Mouse (Mus musculus) gonadal fat pad, adult 2 months (tissue): ENCODE results near the gene Scd2. TPM values are rescaled to one million over a fixed set of nuclear protein-coding genes. Genes with fewer than 3 reads are reported as not detected.
"Not testable (repeated sequence)": the region's sequence is repeated elsewhere in the genome, so short reads cannot be mapped to it uniquely, and the experiment has no call there.

Experiments
- DNase-seq: peaks from one replicate; pipeline ENCODE4 v3.0.0-alpha.2; 2012; ENCODE audit warnings: low read depth
- polyA plus RNA-seq: library from polyadenylated mRNA; depleted of rRNA; stranded (reverse); fragments of >200 nt; gene quantifications from 2 replicates; pipeline ENCODE4 v1.2.3, GENCODE M21; 2012; rRNA removed

Gene Scd2
- 426 and 494 TPM in 2 replicates for polyA plus RNA-seq

GRCm38 (mm10) chr19:44292941-44293768, at the start of gene Scd2:
Gene Scd2 (plus strand): TSS chr19:44293674.
- DNase-seq = no peak

- no peak for DNase-seq
Measured at GRCm38 (mm10) chr19:44245761-44246171, 47.7 kb upstream of the Scd2 start.

DNA sequence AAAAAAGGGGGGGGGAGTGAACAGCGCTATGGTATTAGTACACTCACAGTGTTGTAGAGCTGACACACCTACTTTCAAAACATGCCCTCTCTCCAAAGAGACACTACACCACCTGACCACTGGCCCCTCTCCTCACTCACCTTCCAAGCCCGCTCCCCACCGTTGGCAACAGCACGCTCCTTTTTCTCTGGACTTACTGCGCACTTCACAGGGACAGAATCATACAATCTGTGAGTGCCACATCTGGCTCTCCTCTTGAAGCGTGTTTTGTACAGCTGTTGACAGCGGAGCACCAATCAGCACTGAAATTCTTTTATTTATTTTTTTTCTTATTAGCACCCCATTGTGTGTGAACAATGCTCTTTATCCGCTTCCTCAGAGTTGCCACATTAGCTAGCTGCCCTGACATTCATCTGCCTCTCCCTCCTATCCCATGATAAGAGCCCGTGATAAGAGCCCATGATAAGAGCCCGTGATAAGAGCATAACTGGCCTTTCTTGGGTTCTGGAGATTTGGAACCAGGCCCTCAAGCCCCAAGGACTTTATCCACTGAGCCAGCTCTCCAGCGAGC, 47.0 kb upstream of the Scd2 start:
- DNase-seq = no peak

- no peak for DNase-seq
Measured at GRCm38 (mm10) chr19:44247281-44248080, 46.0 kb upstream of the Scd2 start.

GRCm38 (mm10) chr19:44248081-44248853, 45.2 kb upstream of the Scd2 start:
- no peak for DNase-seq

DNA sequence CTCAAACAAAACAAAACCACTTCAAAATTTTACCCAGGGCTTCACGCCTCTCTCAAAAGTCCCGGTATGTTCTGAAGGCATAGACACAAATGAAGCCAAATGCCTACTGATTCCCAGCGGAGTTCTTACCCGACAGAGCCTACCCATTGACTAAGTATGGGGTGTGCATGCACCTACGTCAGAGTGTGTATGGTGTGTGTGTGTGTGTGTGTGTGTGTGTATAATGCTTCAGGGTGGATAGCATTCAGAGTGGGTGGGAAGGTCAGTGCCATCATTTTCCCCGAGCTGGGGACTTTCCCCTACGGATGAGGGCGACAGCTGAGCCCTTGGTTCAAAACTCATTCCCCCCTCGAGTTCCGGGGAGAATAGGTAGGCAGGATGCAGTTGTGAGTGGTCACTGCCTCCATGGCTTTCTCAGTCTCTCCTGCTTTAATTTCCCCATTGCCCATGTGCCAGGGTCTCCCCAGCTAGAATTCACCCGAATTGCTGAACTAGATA, 44.6 kb upstream of the Scd2 start:
- DNase-seq = no peak

- DNase-seq = not testable (repeated sequence)
Measured at GRCm38 (mm10) chr19:44251138-44251537, 42.3 kb upstream of the Scd2 start.

DNA sequence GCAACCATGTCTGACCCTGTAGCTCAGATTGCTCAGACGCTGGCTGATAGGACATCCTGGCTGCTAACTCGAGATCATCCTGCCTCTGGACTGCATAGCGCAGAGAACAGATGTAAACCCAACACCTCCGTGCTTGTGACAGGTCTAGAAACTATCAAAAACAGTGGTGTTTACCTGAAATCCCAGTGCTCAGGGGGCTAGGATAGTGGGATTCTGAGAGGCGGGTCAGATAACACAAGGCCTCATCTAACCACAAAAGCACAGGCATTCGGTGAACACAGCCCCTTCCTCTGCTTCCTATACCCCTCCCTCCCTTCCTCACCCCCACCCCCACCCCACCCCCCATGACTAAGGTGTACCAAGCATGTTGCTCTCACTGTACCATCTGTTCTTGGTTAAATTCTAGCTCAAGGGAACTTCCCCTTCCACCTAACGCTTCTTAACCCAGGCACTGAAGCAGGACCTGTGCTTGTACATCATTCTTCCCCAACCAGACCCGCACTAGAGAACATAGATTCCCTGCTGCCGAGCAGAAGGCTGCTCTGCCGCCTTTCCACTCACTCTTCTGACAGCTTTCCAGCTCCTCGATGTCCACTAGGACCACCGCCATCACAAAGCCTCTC, 41.4 kb upstream of the Scd2 start:
- DNase-seq = no peak

GRCm38 (mm10) chr19:44254106-44254505, 39.4 kb upstream of the Scd2 start:
- not testable (repeated sequence) for DNase-seq

GRCm38 (mm10) chr19:44257377-44257966, 36.0 kb upstream of the Scd2 start:
- DNase-seq = no peak

GRCm38 (mm10) chr19:44259484-44259883, 34.0 kb upstream of the Scd2 start:
- no peak for DNase-seq

DNA sequence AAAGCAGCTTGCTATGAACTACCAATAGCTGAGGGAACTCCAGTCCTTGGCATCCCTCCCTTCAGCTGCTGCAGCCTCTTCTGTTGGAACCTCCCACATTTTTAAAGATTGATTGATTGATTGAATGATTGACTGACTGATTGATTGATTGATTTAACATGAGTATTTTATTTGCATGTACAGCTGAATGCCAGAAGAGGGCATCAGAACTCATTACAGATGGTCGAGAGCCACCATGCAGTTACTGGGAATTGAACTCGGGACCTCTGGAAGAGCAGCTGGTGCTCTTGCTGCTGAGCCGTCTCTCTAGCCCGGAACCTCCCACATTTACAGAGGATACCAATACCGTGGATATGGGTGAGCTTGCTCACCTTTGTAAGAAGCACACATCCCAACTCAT, 33.0 kb upstream of the Scd2 start:
- no peak for DNase-seq

- no peak for DNase-seq
Measured at GRCm38 (mm10) chr19:44261774-44262173, 31.7 kb upstream of the Scd2 start.

DNA sequence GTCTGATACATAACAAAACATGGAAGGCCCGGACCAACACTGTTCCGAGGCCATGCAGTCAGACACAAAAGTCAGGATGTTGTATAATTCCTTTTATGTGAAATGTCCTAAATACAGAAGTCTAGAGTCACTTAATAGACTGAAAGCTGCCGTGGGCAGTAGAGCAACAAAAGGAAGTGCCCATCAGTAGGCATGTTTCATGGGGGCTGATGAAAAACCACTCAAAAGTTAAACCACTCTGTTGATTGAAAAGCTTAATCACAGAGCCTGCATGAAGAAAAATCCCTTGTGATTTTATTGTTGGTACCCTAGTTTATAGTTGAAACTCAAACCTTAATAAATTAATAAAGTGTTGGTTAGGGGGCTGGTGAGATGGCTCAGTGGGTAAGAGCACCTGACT, 29.9 kb upstream of the Scd2 start:
- no peak for DNase-seq

- no peak for DNase-seq
Measured at GRCm38 (mm10) chr19:44264226-44264625, 29.2 kb upstream of the Scd2 start.

DNA sequence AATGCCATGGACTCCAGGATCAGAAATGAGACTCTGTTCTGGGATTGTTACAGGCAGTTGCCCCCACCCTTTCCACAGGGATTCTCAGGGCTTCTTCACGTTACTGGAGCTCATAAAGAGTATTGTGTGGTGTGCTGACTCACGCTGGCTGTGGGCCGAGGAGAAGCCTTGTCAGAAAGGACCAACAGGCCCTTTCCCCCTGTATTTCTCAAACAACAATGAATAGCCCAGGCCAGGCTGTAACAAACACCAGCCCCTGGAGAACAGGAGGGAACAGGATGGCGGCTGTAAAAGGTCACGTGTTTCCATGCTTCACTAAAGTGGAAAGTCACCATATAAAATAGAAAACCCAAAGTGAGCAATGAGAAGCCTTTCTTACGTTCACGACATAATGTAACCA, 28.2 kb upstream of the Scd2 start:
- DNase-seq = no peak

DNA sequence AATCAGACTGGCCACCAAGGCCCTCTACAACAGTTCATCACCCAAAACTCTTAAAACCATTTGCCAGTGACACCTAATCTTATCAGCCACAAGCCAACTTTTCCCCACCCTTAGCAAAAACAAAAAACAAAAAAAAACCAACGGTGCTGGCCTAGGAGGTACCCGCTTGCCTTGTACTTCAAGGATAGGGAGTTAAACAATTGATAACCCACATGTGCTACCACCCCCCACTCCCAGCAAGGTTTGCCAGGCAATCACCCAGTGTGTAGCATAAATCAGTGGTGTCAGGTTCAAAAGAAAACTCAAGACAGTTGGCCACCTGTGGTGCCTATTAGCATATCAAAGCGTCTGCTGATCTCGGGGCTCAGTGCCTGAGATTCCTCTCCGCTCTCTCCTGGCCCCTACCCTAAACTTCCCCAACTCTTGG, 27.6 kb upstream of the Scd2 start:
- DNase-seq = no peak

- DNase-seq = no peak
Measured at GRCm38 (mm10) chr19:44266458-44266823, 27.0 kb upstream of the Scd2 start.

DNA sequence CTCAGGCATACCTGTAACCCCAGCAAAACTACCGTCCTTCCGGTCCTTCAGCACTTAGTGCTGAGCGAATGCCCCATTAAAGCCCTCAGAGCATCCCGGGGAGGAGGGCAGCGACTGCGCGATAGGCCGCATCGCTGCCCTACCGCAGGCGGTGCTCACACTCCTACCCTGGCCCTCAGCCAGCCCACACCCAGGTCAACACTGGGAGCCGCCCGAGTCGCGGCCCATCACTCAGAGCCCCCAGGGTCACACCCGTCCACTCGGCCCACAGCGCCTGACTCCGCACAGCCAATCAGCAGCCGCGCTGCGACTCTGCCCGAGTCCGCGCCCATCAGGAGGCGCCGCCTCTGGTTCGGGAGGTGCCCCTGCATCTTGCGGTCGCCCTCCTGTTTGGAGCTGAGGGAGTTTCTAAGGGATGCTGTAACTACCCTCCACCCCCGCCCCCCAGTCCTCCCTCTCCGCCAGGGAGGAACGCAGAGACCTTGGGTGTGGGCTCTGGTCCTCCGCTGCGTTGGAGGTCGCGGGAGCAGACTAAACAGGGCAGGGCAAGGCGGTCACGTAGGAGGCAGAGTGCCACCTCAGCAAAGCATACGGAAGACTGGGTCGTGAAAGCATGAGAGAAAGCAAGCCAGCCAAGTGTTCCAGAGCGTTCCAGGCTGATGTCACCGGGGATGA, 26.5 kb upstream of the Scd2 start:
- DNase-seq = no peak

GRCm38 (mm10) chr19:44267499-44268002, 25.9 kb upstream of the Scd2 start:
- DNase-seq = no peak
